Mouse (Mus musculus): ENCODE results near the gene Nxpe2. TPM values are rescaled to one million over a fixed set of nuclear protein-coding genes. Genes with fewer than 3 reads are reported as not detected.

The Nxpe2 gene
- total RNA-seq, 1 experiment: 0.13 TPM

- TF ChIP-seq MAFK (IDR thresholded peaks at IDR 0.05; ENCODE audit: insufficient read depth, low read depth, low read length): no peak
- TF ChIP-seq ZNF384 (IDR thresholded peaks at IDR 0.05; ENCODE audit: low read depth, low read length): no peak
- TF ChIP-seq ZC3H11A (IDR thresholded peaks at IDR 0.05; ENCODE audit: borderline replicate concordance, low read depth, low read length): no peak
- TF ChIP-seq CHD2 (IDR thresholded peaks at IDR 0.05; ENCODE audit: low read depth, low read length): no peak
- TF ChIP-seq HCFC1 (IDR thresholded peaks at IDR 0.05; ENCODE audit: borderline replicate concordance, insufficient read depth, low read length): no peak
- no peak overlapping the region for H3K27ac ChIP-seq (ENCODE audit: insufficient read depth, low read depth, low read length, poor library complexity, severe bottlenecking)
- DNase-seq (ENCODE audit: low read depth, low spot score): no peak
- no peak overlapping the region for H3K4me3 ChIP-seq (ENCODE audit: insufficient read depth in 1 of 2, low read depth in 1 of 2, low read length in 2 of 2, poor library complexity in 1 of 2, severe bottlenecking in 1 of 2)
- H3K9ac ChIP-seq (ENCODE audit: insufficient read depth, low read depth, low read length, poor library complexity, severe bottlenecking): no peak overlapping the region
- no peaks in the 10 kb centered on the region for H3K36me3 ChIP-seq (ENCODE audit: control insufficient read depth, insufficient read depth, low read length, poor library complexity, severe bottlenecking)
- no peaks in the 10 kb centered on the region for H3K4me1 ChIP-seq (ENCODE audit: control insufficient read depth in 2 of 2, insufficient read depth in 2 of 2, low read length in 2 of 2, poor library complexity in 1 of 2)
- H3K9me3 ChIP-seq (ENCODE audit: control insufficient read depth, insufficient read depth, low read depth, low read length): no peaks in the 10 kb centered on the region; the same call in 1 of the 2 replicates
- in situ Hi-C loops (cut with MboI; ENCODE audit: low sequenced_read_pairs in 2 of 2, unreplicated experiment in 2 of 2): no loop called here
These were observed 54.3 kb downstream of the Nxpe2 start for GRCm38 (mm10) chr9:48298983-48299382.

GRCm38 (mm10) chr9:48294754-48295153 lies 58.5 kb downstream of the Nxpe2 start:
- Histone ChIP-seq H3K36me3 (ENCODE audit: control insufficient read depth, insufficient read depth, low read length, poor library complexity, severe bottlenecking) (no peaks in the 10 kb centered on the region), H3K9ac (ENCODE audit: insufficient read depth, low read depth, low read length, poor library complexity, severe bottlenecking) (no peak overlapping the region), H3K9me3 (ENCODE audit: control insufficient read depth, insufficient read depth, low read depth, low read length) (no peaks in the 10 kb centered on the region), H3K4me3 (ENCODE audit: insufficient read depth in 1 of 2, low read depth in 1 of 2, low read length in 2 of 2, poor library complexity in 1 of 2, severe bottlenecking in 1 of 2) (no peak overlapping the region), H3K27ac (ENCODE audit: insufficient read depth, low read depth, low read length, poor library complexity, severe bottlenecking) (no peak overlapping the region), H3K4me1 (ENCODE audit: control insufficient read depth in 2 of 2, insufficient read depth in 2 of 2, low read length in 2 of 2, poor library complexity in 1 of 2) (no peaks in the 10 kb centered on the region)
- no peak for TF ChIP-seq ZC3H11A (IDR thresholded peaks at IDR 0.05; ENCODE audit: borderline replicate concordance, low read depth, low read length)
- no peak for TF ChIP-seq CHD2 (IDR thresholded peaks at IDR 0.05; ENCODE audit: low read depth, low read length)
- TF ChIP-seq MAFK (IDR thresholded peaks at IDR 0.05; ENCODE audit: insufficient read depth, low read depth, low read length): no peak
- no peak for TF ChIP-seq ZNF384 (IDR thresholded peaks at IDR 0.05; ENCODE audit: low read depth, low read length)
- TF ChIP-seq HCFC1 (IDR thresholded peaks at IDR 0.05; ENCODE audit: borderline replicate concordance, insufficient read depth, low read length): no peak
- no peak for DNase-seq (ENCODE audit: low read depth, low spot score)
- in situ Hi-C loops (cut with MboI; ENCODE audit: low sequenced_read_pairs in 2 of 2, unreplicated experiment in 2 of 2): no loop called here

GRCm38 (mm10) chr9:48290281-48290680 lies 63.0 kb downstream of the Nxpe2 start:
- TF ChIP-seq ZC3H11A (IDR thresholded peaks at IDR 0.05; ENCODE audit: borderline replicate concordance, low read depth, low read length) (no peak), CHD2 (IDR thresholded peaks at IDR 0.05; ENCODE audit: low read depth, low read length) (no peak), HCFC1 (IDR thresholded peaks at IDR 0.05; ENCODE audit: borderline replicate concordance, insufficient read depth, low read length) (no peak)
- no peak for DNase-seq (ENCODE audit: low read depth, low spot score)
- Histone ChIP-seq H3K4me3 (ENCODE audit: insufficient read depth in 1 of 2, low read depth in 1 of 2, low read length in 2 of 2, poor library complexity in 1 of 2, severe bottlenecking in 1 of 2) (no peak overlapping the region), H3K36me3 (ENCODE audit: control insufficient read depth, insufficient read depth, low read length, poor library complexity, severe bottlenecking) (no peaks in the 10 kb centered on the region), H3K4me1 (ENCODE audit: control insufficient read depth in 2 of 2, insufficient read depth in 2 of 2, low read length in 2 of 2, poor library complexity in 1 of 2) (no peaks in the 10 kb centered on the region), H3K27ac (ENCODE audit: insufficient read depth, low read depth, low read length, poor library complexity, severe bottlenecking) (no peak overlapping the region), H3K9ac (ENCODE audit: insufficient read depth, low read depth, low read length, poor library complexity, severe bottlenecking) (no peak overlapping the region), H3K9me3 (ENCODE audit: control insufficient read depth, insufficient read depth, low read depth, low read length) (no peaks in the 10 kb centered on the region)
- in situ Hi-C loops (cut with MboI; ENCODE audit: low sequenced_read_pairs in 2 of 2, unreplicated experiment in 2 of 2): no loop called here

- in situ Hi-C loops (cut with MboI; ENCODE audit: low sequenced_read_pairs in 2 of 2, unreplicated experiment in 2 of 2): no loop called here
These were observed 69.0 kb downstream of the Nxpe2 start for GRCm38 (mm10) chr9:48284221-48284620.

GRCm38 (mm10) chr9:48276831-48277230 lies 76.4 kb downstream of the Nxpe2 start:
- Histone ChIP-seq H3K27ac (ENCODE audit: insufficient read depth, low read depth, low read length, poor library complexity, severe bottlenecking) (no peak overlapping the region), H3K9ac (ENCODE audit: insufficient read depth, low read depth, low read length, poor library complexity, severe bottlenecking) (no peak overlapping the region), H3K4me3 (ENCODE audit: insufficient read depth in 1 of 2, low read depth in 1 of 2, low read length in 2 of 2, poor library complexity in 1 of 2, severe bottlenecking in 1 of 2) (peak overlapping the region in 1 of 2 experiments; percentile 38; a peak in 2 of 4 replicates), H3K4me1 (ENCODE audit: control insufficient read depth in 2 of 2, insufficient read depth in 2 of 2, low read length in 2 of 2, poor library complexity in 1 of 2) (no peaks in the 10 kb centered on the region), H3K36me3 (ENCODE audit: control insufficient read depth, insufficient read depth, low read length, poor library complexity, severe bottlenecking) (no peaks in the 10 kb centered on the region), H3K9me3 (ENCODE audit: control insufficient read depth, insufficient read depth, low read depth, low read length) (no peaks in the 10 kb centered on the region)
- no peak for DNase-seq (ENCODE audit: low read depth, low spot score)
- no peak for TF ChIP-seq ZC3H11A (IDR thresholded peaks at IDR 0.05; ENCODE audit: borderline replicate concordance, low read depth, low read length)
- TF ChIP-seq MAFK (IDR thresholded peaks at IDR 0.05; ENCODE audit: insufficient read depth, low read depth, low read length): no peak
- TF ChIP-seq HCFC1 (IDR thresholded peaks at IDR 0.05; ENCODE audit: borderline replicate concordance, insufficient read depth, low read length): no peak
- TF ChIP-seq CHD2 (IDR thresholded peaks at IDR 0.05; ENCODE audit: low read depth, low read length): no peak
- no peak for TF ChIP-seq ZNF384 (IDR thresholded peaks at IDR 0.05; ENCODE audit: low read depth, low read length)
- in situ Hi-C loops (cut with MboI; ENCODE audit: low sequenced_read_pairs in 2 of 2, unreplicated experiment in 2 of 2): no loop called here

More at GRCm38 (mm10) chr9:48284221-48284620, 69.0 kb downstream of the Nxpe2 start:
- Histone ChIP-seq H3K36me3 (ENCODE audit: control insufficient read depth, insufficient read depth, low read length, poor library complexity, severe bottlenecking) (no peaks in the 10 kb centered on the region), H3K9me3 (ENCODE audit: control insufficient read depth, insufficient read depth, low read depth, low read length) (no peaks in the 10 kb centered on the region), H3K9ac (ENCODE audit: insufficient read depth, low read depth, low read length, poor library complexity, severe bottlenecking) (no peak overlapping the region), H3K4me1 (ENCODE audit: control insufficient read depth in 2 of 2, insufficient read depth in 2 of 2, low read length in 2 of 2, poor library complexity in 1 of 2) (no peaks in the 10 kb centered on the region), H3K27ac (ENCODE audit: insufficient read depth, low read depth, low read length, poor library complexity, severe bottlenecking) (no peak overlapping the region), H3K4me3 (ENCODE audit: insufficient read depth in 1 of 2, low read depth in 1 of 2, low read length in 2 of 2, poor library complexity in 1 of 2, severe bottlenecking in 1 of 2) (no peak overlapping the region)
- TF ChIP-seq ZC3H11A (IDR thresholded peaks at IDR 0.05; ENCODE audit: borderline replicate concordance, low read depth, low read length) (no peak), CHD2 (IDR thresholded peaks at IDR 0.05; ENCODE audit: low read depth, low read length) (no peak), HCFC1 (IDR thresholded peaks at IDR 0.05; ENCODE audit: borderline replicate concordance, insufficient read depth, low read length) (no peak)
- DNase-seq (ENCODE audit: low read depth, low spot score): no peak

Other genes starting within 250 kb of the Nxpe2 start
- 0.69 and 0.94 TPM in 2 replicates for gene Nxpe4, start 191.4 kb downstream of the Nxpe2 start, total RNA-seq (2012; rRNA removed)
- gene Rexo2, start 127.2 kb upstream of the Nxpe2 start, total RNA-seq (2012; rRNA removed): 55.5 and 64.7 TPM in 2 replicates
- 29.9 and 40.0 TPM in 2 replicates for gene Rbm7, start 141.8 kb upstream of the Nxpe2 start, total RNA-seq (2012; rRNA removed)
- gene Gm5617, start 142.0 kb upstream of the Nxpe2 start, total RNA-seq (2012; rRNA removed): 21.9 and 32.5 TPM in 2 replicates